Mouse (Mus musculus): Measurements from ENCODE around the gene Gm21409. TPM values are rescaled to one million over a fixed set of nuclear protein-coding genes. Genes with fewer than 3 reads are reported as not detected.
"Not testable (repeated sequence)": the region's sequence is repeated elsewhere in the genome, so short reads cannot be mapped to it uniquely, and the experiment has no call there.

The Gm21409 gene
- not detected for total RNA-seq (2021)
- long read RNA-seq, experiment 1, result 0 reads
- long read RNA-seq, experiment 2, result 0 reads

GRCm38 (mm10) chrY:84746385-84746784 is at the start of gene Gm21409:
Gene Gm21409 (plus strand): TSS chrY:84746685.
- DNase-seq, result not testable (repeated sequence)

Other genes starting within 250 kb of the Gm21409 start
- not detected for gene Gm21394, start 181.8 kb upstream of the Gm21409 start, total RNA-seq (2021)

Data from gastrocnemius, postnatal 10 days (tissue).